Mouse (Mus musculus): ENCODE measurements around the gene Zfp13. TPM values are rescaled to one million over a fixed set of nuclear protein-coding genes. Genes with fewer than 3 reads are reported as not detected.

The Zfp13 gene
- polyA plus RNA-seq, 1 experiment from 2014 or later: 15.4 TPM

DNA sequence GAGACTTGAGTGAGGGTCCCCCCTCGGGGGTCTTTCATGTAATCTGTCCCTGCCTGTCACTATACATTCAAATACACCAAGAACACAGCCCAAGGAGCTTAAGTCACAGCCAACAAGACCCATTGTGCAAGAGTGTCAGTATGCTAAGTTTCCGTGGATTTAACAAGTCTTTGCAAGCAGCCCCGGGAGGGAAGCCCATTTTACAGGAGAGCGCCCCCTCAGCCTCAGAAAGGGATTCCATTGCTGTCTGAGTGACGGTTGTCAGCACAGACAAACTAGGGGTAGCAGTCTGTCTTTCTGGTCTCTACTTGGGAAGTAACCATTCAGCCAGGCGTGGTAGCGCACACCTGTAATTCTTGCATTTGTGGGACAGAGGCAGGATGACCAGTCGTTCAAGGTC, 25.2 kb downstream of the Zfp13 start:
- Histone ChIP-seq H3K4me1 (no peaks in the 10 kb centered on the region), H3K36me3 (peaks cover 54% of the 10 kb centered on the region), H3K4me3 (no peak overlapping the region), H3K27ac (no peak overlapping the region), H3K9me3 (no peaks in the 10 kb centered on the region), H3K27me3 (ENCODE audit: insufficient read depth, poor library complexity, severe bottlenecking) (no peaks in the 10 kb centered on the region)
- WGBS: 87% methylated on average over 8 of the region's 8 CpGs
- no peak for DNase-seq (ENCODE audit: low spot score)

DNA sequence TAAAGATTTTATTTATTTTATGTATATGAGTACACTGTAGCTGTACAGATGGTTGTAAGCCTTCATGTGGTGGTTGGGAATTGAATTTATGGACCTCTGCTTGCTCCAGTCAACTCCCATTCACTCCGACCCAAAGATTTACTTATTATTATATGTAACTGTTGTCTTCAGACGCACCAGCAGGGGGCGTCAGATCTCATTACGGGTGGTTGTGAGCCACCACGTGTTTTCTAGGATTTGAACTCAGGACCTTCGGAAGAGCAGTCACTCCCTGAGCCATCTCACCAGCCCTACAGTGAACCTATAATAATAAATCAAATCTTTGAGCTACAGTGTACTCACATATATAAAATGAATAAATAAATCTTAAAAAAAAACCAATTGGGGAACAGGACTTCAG, 27.2 kb downstream of the Zfp13 start:
- no peaks in the 10 kb centered on the region for H3K9me3 ChIP-seq
- DNase-seq (ENCODE audit: low spot score): no peak
- WGBS: 76% methylated on average over 6 of the region's 6 CpGs
- no peaks in the 10 kb centered on the region for H3K27me3 ChIP-seq (ENCODE audit: insufficient read depth, poor library complexity, severe bottlenecking)
- H3K36me3 ChIP-seq: peaks cover 36% of the 10 kb centered on the region
- H3K27ac ChIP-seq: no peak overlapping the region
- H3K4me3 ChIP-seq: no peak overlapping the region
- H3K4me1 ChIP-seq: no peaks in the 10 kb centered on the region

DNA sequence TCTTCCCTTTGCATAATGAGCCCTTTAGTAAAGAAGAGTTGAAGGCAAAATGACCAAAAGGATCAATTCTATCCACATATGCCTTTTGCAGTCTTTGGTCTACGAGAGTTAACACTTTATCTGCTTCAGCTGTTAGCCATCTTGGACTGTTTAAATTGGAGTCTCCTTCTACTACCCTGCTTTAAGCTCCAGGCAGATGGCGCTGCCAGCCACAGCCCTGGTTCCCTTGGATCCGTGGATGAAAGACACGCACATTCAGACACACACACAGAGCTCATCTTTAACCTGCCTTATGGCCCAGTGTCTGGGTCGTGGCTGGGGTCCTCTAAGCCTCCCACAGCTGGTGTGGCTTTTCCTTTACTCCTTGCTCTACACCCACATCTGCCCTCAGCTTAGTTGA, 28.2 kb downstream of the Zfp13 start:
- Histone ChIP-seq H3K4me3 (no peak overlapping the region), H3K9me3 (no peaks in the 10 kb centered on the region), H3K36me3 (peaks cover 26% of the 10 kb centered on the region), H3K4me1 (no peaks in the 10 kb centered on the region), H3K27ac (no peak overlapping the region), H3K27me3 (ENCODE audit: insufficient read depth, poor library complexity, severe bottlenecking) (no peaks in the 10 kb centered on the region)
- 21% methylated on average over 5 of the region's 5 CpGs for WGBS
- no peak for DNase-seq (ENCODE audit: low spot score)

DNA sequence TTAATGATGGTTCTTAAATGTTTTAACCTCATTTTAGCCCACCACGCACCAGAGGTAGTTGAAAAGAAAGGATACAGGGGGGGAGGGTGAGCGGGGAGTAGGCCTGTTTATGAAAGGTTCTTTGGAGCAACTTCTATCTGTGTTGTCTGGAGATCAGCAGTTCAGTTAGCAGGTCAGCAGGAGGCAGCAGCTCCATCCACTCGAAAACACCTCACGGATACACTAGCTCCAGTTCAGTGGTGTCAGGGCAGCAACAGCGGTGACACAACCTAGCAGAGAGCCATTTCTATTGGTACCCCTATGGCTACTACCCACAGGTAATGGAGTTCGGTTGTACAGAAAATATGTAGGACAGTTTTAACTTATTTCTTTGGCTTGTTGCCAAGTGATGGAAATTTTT, 29.3 kb downstream of the Zfp13 start:
- H3K27ac ChIP-seq: no peak overlapping the region
- no peaks in the 10 kb centered on the region for H3K27me3 ChIP-seq (ENCODE audit: insufficient read depth, poor library complexity, severe bottlenecking)
- H3K36me3 ChIP-seq: peaks cover 17% of the 10 kb centered on the region
- DNase-seq (ENCODE audit: low spot score): no peak
- peaks cover 2% of the 10 kb centered on the region for H3K4me1 ChIP-seq
- no peak overlapping the region for H3K4me3 ChIP-seq
- no peaks in the 10 kb centered on the region for H3K9me3 ChIP-seq
- 43% methylated on average over 6 of the region's 6 CpGs for WGBS

DNA sequence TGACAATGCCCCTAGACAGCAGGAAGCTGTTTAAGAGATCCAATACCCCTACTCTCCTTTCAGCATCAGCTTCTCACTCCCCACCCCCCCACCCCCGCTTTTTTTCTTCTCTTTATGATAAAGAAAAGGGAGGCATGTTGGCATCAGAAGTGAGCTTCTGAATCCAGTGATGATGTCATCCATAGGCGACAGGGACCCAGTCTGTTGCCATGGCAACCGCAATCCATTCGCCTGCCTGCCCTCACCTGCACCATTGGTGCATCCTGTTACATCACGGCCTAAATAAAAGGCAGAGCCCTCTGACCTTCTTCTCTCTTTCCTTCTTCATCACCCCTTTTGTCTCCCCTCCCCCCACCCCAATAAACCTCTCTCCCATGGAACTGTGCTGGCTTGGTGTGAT, 30.9 kb downstream of the Zfp13 start:
- Histone ChIP-seq H3K4me3 (no peak overlapping the region), H3K27ac (no peak overlapping the region)
- WGBS: 50% methylated on average over 5 of the region's 5 CpGs

DNA sequence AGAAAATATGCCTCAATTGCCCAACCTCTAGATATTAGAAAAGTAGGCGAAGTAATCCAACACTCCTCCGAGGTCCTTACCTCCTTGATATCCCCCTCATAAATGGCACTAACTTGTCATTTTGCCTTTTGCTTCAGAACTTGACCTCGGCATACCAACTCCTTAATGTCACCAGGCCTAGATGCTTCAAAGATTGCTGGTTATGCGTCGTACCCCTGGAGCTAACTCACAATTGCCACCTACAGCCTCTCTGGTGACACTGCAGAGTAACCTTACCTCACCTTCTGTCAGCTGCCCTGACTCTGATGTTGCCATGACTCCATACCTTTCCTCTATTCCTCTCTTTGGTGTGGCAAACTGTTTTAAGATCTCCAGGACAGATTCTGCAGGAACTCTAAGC, 32.5 kb downstream of the Zfp13 start:
- no peak for DNase-seq (ENCODE audit: low spot score)
- Histone ChIP-seq H3K27ac (no peak overlapping the region), H3K27me3 (ENCODE audit: insufficient read depth, poor library complexity, severe bottlenecking) (no peaks in the 10 kb centered on the region), H3K4me3 (no peak overlapping the region), H3K9me3 (no peaks in the 10 kb centered on the region), H3K36me3 (no peaks in the 10 kb centered on the region), H3K4me1 (peaks cover 6% of the 10 kb centered on the region)
- 50% methylated on average over 5 of the region's 5 CpGs for WGBS

More for the DNA sequence above, 30.9 kb downstream of the Zfp13 start:
- Histone ChIP-seq H3K4me1 (peaks cover 6% of the 10 kb centered on the region), H3K36me3 (peaks cover 2% of the 10 kb centered on the region; the same call in 1 of the 2 replicates), H3K9me3 (no peaks in the 10 kb centered on the region), H3K27me3 (ENCODE audit: insufficient read depth, poor library complexity, severe bottlenecking) (no peaks in the 10 kb centered on the region)
- no peak for DNase-seq (ENCODE audit: low spot score)

- H3K9me3 ChIP-seq: no peaks in the 10 kb centered on the region
- peaks cover 6% of the 10 kb centered on the region for H3K4me1 ChIP-seq
- peaks cover 20% of the 10 kb centered on the region for H3K36me3 ChIP-seq
- H3K4me3 ChIP-seq: peak overlapping the region; percentile 87
- no peaks in the 10 kb centered on the region for H3K27me3 ChIP-seq (ENCODE audit: insufficient read depth, poor library complexity, severe bottlenecking)
- peak overlapping the region; percentile 97 for H3K27ac ChIP-seq
- no peak for DNase-seq (ENCODE audit: low spot score)
- under 1% methylated on average over 8 of the region's 8 CpGs for WGBS
These were observed 34.9 kb downstream of the Zfp13 start for GRCm38 (mm10) chr17:23564368-23564715.

GRCm38 (mm10) chr17:23563595-23564367, 35.5 kb downstream of the Zfp13 start, which contains the start of gene Zfp213:
Gene Zfp213 (minus strand): TSS chr17:23564238.
- no peaks in the 10 kb centered on the region for H3K9me3 ChIP-seq
- peak within 1 kb of the TSS; percentile 97 for H3K27ac ChIP-seq
- H3K36me3 ChIP-seq: peaks cover 26% of the 10 kb centered on the region
- peak within 1 kb of the TSS; percentile 87 for H3K4me3 ChIP-seq
- peaks cover 6% of the 10 kb centered on the region for H3K4me1 ChIP-seq
- 1% methylated on average over 59 of the region's 59 CpGs for WGBS
- H3K27me3 ChIP-seq (ENCODE audit: insufficient read depth, poor library complexity, severe bottlenecking): no peaks in the 10 kb centered on the region
- DNase-seq (ENCODE audit: low spot score): peak; percentile 97

- no peaks in the 10 kb centered on the region for H3K27me3 ChIP-seq (ENCODE audit: insufficient read depth, poor library complexity, severe bottlenecking)
- peaks cover 2% of the 10 kb centered on the region for H3K4me1 ChIP-seq
- peaks cover 65% of the 10 kb centered on the region for H3K36me3 ChIP-seq
- 60% methylated on average over 11 of the region's 11 CpGs for WGBS
- DNase-seq (ENCODE audit: low spot score): no peak
- no peak overlapping the region for H3K27ac ChIP-seq
- H3K4me3 ChIP-seq: no peak overlapping the region
- H3K9me3 ChIP-seq: no peaks in the 10 kb centered on the region
These were observed 39.5 kb downstream of the Zfp13 start for GRCm38 (mm10) chr17:23559767-23560166.

DNA sequence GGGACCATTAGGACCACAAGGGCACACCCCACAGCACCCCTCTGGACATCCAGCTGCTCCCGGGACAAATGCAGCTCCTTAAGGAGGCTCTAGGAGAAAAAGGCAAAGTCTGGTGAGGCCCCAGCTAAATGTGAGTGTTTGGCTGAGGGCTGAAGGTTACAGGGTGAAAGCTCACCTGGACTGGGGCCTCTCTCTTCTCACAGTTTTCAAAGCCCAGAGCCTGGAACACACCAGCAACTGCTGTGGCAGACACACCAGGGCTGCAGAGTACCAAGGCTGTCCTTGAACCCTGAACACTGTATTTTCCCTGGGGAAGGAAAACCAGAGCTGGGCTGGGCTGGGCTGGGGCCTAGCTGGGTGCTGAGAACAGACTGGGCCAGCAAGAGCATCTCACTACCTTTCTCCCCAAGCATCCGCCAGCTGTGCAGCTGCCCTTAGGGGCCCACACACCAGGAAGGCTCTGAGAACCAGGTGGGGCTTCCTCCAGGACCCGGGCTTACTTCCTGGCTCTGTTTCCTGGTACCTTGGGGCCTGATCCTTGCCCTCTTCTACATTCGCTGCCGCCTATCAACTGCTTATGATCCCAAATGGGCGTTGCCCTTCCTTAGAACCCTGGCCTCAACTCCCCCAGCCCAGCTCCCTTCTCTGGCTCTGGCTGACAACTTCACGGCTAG, 43.9 kb downstream of the Zfp13 start:
- WGBS: 72% methylated on average over 7 of the region's 7 CpGs
- no peaks in the 10 kb centered on the region for H3K9me3 ChIP-seq
- peaks cover 12% of the 10 kb centered on the region for H3K4me1 ChIP-seq
- H3K36me3 ChIP-seq: peaks cover 60% of the 10 kb centered on the region
- DNase-seq (ENCODE audit: low spot score): no peak
- 0 out of 2 replicates have a peak overlapping the region, but pooled peaks have one; percentile 12 for H3K27ac ChIP-seq
- H3K4me3 ChIP-seq: no peak overlapping the region
- no peaks in the 10 kb centered on the region for H3K27me3 ChIP-seq (ENCODE audit: insufficient read depth, poor library complexity, severe bottlenecking)

GRCm38 (mm10) chr17:23554321-23554720, 45.0 kb downstream of the Zfp13 start:
- H3K4me1 ChIP-seq: peaks cover 12% of the 10 kb centered on the region
- no peak overlapping the region for H3K27ac ChIP-seq
- DNase-seq (ENCODE audit: low spot score): no peak
- H3K4me3 ChIP-seq: no peak overlapping the region
- H3K27me3 ChIP-seq (ENCODE audit: insufficient read depth, poor library complexity, severe bottlenecking): no peaks in the 10 kb centered on the region
- H3K36me3 ChIP-seq: peaks cover 49% of the 10 kb centered on the region
- H3K9me3 ChIP-seq: no peaks in the 10 kb centered on the region

DNA sequence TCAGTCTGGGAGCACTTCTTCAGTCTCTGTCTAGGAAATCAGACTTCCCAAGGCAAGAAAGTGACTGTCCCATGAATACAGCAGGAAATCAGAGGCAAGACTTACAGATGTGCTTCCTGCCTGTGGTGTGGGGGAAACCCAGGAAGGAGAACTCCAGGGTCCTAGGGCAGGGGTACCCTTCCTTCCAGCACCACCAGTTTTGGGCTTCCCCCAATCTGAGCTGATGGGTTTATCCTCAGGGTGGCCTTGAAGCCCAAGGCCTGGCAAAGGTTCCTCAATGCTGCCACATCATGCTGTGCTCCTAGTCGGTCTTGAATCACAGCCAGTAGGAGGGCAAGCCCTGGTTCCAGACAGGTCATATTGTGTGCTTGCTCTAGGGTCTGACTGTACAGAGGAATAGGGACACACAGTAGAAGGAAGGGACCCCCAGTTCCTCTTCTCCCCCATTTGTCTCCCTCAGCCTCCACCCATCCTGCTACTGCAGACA, 45.6 kb downstream of the Zfp13 start:
- 68% methylated on average over 1 of the region's 1 CpGs for WGBS
- no peaks in the 10 kb centered on the region for H3K27me3 ChIP-seq (ENCODE audit: insufficient read depth, poor library complexity, severe bottlenecking)
- no peak for DNase-seq (ENCODE audit: low spot score)
- H3K9me3 ChIP-seq: no peaks in the 10 kb centered on the region
- H3K36me3 ChIP-seq: peaks cover 43% of the 10 kb centered on the region
- peaks cover 12% of the 10 kb centered on the region for H3K4me1 ChIP-seq
- no peak overlapping the region for H3K4me3 ChIP-seq
- H3K27ac ChIP-seq: no peak overlapping the region

DNA sequence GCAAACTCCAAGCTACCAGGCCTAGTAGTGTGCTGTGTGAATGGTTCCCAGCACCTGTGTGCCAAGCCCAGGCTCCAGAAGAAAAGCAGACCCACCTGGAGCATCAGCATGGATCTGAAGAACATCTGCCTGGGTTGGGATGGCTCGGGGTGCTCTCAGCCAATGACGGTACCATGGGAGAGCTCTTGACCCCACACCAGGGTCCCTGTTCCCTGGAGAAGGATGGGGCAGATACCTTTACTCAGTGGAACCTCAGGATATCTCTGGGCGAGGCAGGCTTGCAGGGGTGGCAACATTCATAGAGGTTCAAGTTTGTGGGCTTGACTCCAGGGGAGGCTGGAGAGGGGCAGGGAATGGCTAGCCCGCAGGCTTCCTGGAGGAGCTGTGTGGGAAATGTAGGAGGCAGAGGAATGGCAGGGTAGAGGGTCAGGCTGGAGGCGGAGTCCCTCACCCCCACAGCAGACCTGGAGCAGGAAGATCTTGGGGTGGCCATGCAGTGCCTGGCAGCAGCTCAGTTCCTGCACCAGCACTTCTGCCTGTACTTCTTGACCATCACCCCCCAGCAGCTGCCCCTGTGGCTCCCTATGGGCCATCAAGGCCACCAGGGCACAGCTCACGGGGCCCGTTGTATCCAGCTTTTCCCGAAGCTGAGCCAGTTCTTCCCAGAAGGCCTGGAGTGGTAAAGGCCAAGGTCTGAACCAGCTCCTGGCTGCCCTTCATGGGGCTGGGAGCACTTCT, 46.2 kb downstream of the Zfp13 start:
- Histone ChIP-seq H3K27me3 (ENCODE audit: insufficient read depth, poor library complexity, severe bottlenecking) (no peaks in the 10 kb centered on the region), H3K4me3 (no peak overlapping the region), H3K36me3 (peaks cover 37% of the 10 kb centered on the region), H3K27ac (no peak overlapping the region), H3K9me3 (no peaks in the 10 kb centered on the region), H3K4me1 (peaks cover 12% of the 10 kb centered on the region)
- DNase-seq (ENCODE audit: low spot score): no peak
- 79% methylated on average over 8 of the region's 8 CpGs for WGBS
